Mouse (Mus musculus): ENCODE measurements around the gene Nostrin. TPM values are rescaled to one million over a fixed set of nuclear protein-coding genes. Genes with fewer than 3 reads are reported as not detected.
A peak's percentile ranks its signal among the peaks of the same experiment; 100 is the strongest.

Gene Nostrin
- polyA plus RNA-seq, 1 experiment from 2014 or later: 1.7 TPM

DNA sequence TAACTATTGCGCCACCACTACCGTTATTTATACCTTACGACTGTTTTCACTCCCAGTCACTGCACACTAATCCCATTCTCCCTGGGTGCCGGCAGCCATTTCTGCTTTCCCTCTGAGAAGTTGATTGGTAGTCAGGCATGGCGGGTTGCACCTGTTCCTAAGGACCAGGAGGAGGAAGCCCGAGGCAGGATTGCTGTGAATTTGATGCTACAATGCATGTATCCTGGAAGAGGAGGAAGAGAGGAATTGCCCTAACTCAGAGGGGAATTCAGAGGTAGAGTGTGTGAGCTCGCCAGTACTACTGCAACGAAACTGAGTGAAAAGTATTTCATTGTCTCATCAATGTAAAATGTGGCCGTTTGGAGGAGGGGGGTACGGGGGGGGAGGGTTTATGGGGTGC is 77.1 kb downstream of the Nostrin start:
- Histone ChIP-seq H3K4me1 (no peaks in the 10 kb centered on the region), H3K36me3 (replicated peaks) (no peaks in the 10 kb centered on the region), H3K4me3 (no peak overlapping the region), H3K4me2 (no peak overlapping the region), H3K27ac (no peak overlapping the region), H3K9ac (no peak overlapping the region), H3K9me3 (no peaks in the 10 kb centered on the region), H3K27me3 (replicated peaks) (no peaks in the 10 kb centered on the region)
- no peak for ATAC-seq (replicated peaks)
- 65% methylated on average over 10 of the region's 10 CpGs for WGBS

DNA sequence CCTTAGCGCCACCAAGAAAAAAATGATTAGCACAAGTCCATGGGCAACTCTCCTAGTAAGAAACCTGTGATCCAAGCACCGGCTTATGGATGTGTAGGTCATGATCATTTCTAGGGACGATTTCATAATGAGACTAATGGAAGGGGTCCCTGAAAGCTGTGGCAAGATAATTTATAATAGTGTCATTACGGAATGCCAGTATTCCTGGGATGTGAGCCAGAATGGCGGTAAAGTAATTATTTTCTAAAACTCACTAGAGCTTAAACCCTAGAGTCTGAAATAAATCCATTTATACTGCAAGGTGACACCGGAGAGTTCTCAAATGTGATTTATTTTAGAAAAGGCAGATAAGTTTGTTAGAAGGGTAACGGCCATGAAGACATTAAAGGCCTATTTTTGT is 79.6 kb downstream of the Nostrin start:
- Histone ChIP-seq H3K4me1 (no peaks in the 10 kb centered on the region), H3K9me3 (no peaks in the 10 kb centered on the region), H3K27me3 (replicated peaks) (no peaks in the 10 kb centered on the region), H3K9ac (no peak overlapping the region), H3K36me3 (replicated peaks) (no peaks in the 10 kb centered on the region), H3K4me3 (no peak overlapping the region), H3K4me2 (no peak overlapping the region), H3K27ac (no peak overlapping the region)
- 73% methylated on average over 7 of the region's 7 CpGs for WGBS
- no peak for ATAC-seq (replicated peaks)

DNA sequence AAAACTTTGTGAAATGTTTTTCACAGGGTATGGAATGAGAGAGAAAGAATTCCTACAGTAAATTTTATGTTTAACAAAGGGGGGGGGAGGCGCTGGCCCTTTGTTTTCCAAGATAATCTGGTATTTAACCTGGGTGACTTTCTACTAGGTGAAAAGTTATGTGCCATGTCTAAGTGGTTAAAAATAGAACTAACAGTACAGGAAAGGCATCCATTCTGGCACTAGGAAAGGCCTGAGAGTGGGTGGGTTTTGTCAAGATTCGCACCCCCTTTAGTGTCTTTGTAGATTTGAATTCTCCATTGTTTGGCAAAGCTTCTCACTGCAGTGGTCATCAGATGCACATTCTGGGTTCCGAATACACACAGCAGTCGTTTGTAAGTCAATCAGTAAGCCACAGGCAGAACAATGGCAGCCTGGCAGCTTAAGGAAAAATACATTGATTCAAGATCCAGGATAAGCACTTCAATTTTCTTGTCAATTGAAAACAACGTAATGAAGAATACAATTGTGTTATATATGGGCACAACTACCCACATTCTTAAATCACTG is 86.3 kb downstream of the Nostrin start:
- no peak overlapping the region for H3K27ac ChIP-seq
- H3K4me1 ChIP-seq: no peaks in the 10 kb centered on the region
- no peak for ATAC-seq (replicated peaks)
- no peak overlapping the region for H3K4me2 ChIP-seq
- no peaks in the 10 kb centered on the region for H3K27me3 ChIP-seq (replicated peaks)
- H3K4me3 ChIP-seq: no peak overlapping the region
- WGBS: 31% methylated on average over 5 of the region's 5 CpGs
- no peak overlapping the region for H3K9ac ChIP-seq
- no peaks in the 10 kb centered on the region for H3K36me3 ChIP-seq (replicated peaks)
- no peaks in the 10 kb centered on the region for H3K9me3 ChIP-seq

DNA sequence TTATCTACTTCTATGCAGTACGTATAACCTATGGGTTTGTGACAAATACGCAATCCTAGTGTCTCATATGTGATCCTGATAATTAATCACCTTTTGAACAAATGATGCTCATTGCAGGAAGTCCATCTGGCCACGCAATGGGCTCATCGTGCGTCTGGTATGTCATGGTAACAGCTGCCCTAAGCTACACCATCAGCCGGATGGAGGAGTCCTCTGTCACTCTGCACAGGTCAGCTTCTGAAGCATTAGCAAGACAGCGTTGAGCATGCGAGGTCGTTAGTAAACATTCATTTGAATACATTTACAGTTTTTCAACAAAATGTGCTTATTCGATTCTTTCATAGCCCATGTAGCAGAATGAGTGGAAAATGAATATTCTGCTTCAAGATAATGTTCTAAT is 87.2 kb downstream of the Nostrin start:
- Histone ChIP-seq H3K9ac (no peak overlapping the region), H3K9me3 (no peaks in the 10 kb centered on the region), H3K4me2 (no peak overlapping the region), H3K27ac (no peak overlapping the region), H3K36me3 (replicated peaks) (no peaks in the 10 kb centered on the region), H3K4me3 (no peak overlapping the region), H3K27me3 (replicated peaks) (no peaks in the 10 kb centered on the region), H3K4me1 (no peaks in the 10 kb centered on the region)
- 75% methylated on average over 10 of the region's 10 CpGs for WGBS
- no peak for ATAC-seq (replicated peaks)

DNA sequence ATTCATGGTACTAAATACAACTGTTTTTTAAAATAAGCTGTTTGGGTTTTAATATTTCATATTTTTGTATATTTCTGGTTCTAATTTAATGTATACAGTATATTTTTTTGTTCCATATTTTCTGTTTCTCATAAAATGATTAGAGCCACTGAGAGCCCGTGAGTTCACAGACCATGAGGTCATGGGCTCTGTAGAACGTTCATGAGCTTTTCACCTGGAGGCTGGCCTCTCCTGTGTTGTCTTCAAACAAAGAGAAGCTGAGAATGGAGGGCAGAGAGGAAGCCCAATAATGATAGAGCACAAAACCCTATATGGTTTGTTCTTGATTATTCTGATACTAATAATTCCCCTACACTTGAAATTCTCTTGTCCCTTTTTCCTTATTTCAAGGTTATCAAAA is 89.1 kb downstream of the Nostrin start:
- no peak overlapping the region for H3K4me3 ChIP-seq
- H3K27ac ChIP-seq: no peak overlapping the region
- ATAC-seq (replicated peaks): no peak
- H3K36me3 ChIP-seq (replicated peaks): no peaks in the 10 kb centered on the region
- H3K4me2 ChIP-seq: no peak overlapping the region
- no peaks in the 10 kb centered on the region for H3K9me3 ChIP-seq
- no peak overlapping the region for H3K9ac ChIP-seq
- WGBS: 71% methylated on average over 2 of the region's 2 CpGs
- H3K4me1 ChIP-seq: peaks cover 4% of the 10 kb centered on the region; the same call in 1 of the 2 replicates
- no peaks in the 10 kb centered on the region for H3K27me3 ChIP-seq (replicated peaks)

DNA sequence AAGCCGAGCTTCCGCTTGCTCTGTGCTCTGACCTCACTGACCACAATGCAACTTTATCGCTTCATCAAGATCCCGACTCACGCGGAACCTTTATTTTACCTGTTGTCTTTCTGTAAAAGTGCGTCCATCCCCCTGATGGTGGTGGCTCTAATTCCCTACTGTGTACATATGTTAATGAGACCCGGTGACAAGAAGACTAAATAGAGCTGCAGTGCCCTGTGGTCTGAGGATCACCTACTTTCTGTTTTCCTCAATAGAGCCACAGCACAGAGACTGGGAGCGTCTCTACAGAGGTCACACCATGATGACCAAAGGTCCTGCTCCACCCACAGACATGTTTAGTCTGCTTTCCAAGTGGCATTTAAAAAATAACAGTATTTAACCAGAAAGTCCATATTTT is 91.3 kb downstream of the Nostrin start:
- 88% methylated on average over 9 of the region's 9 CpGs for WGBS

DNA sequence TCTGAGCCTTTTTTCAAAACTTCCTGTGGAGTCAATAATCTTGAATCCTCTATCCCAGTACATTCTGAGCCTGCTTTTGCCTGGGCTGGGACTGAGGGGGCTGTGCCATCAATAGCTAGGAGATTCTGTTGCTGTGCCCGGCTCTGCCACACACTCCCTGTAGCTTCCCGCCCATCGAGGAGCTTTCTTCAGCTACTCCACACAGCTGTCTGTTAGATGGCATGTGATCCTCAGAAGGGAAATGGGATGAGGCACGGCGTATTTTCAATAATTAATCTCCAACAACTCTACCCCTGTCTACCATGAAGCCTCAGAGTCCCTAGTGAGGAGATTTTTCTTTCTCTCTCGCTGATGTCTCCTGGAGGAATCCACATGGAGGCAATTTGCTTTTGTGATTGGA is 93.0 kb downstream of the Nostrin start:
- Histone ChIP-seq H3K9ac (no peak overlapping the region), H3K9me3 (no peaks in the 10 kb centered on the region), H3K27ac (peak overlapping the region; percentile 56), H3K4me1 (peaks cover 4% of the 10 kb centered on the region; the same call in 1 of the 2 replicates), H3K27me3 (replicated peaks) (no peaks in the 10 kb centered on the region), H3K36me3 (replicated peaks) (no peaks in the 10 kb centered on the region), H3K4me2 (no peak overlapping the region), H3K4me3 (no peak overlapping the region)
- WGBS: 49% methylated on average over 6 of the region's 6 CpGs
- ATAC-seq (replicated peaks): 0 out of 2 replicates have a peak, but pooled peaks have one; percentile 30

More for the DNA sequence above, 91.3 kb downstream of the Nostrin start:
- H3K27me3 ChIP-seq (replicated peaks): no peaks in the 10 kb centered on the region
- peaks cover 4% of the 10 kb centered on the region; the same call in 1 of the 2 replicates for H3K4me1 ChIP-seq
- H3K36me3 ChIP-seq (replicated peaks): no peaks in the 10 kb centered on the region
- H3K27ac ChIP-seq: no peak overlapping the region
- H3K4me2 ChIP-seq: no peak overlapping the region
- no peak overlapping the region for H3K4me3 ChIP-seq
- ATAC-seq (replicated peaks): no peak
- H3K9ac ChIP-seq: no peak overlapping the region
- no peaks in the 10 kb centered on the region for H3K9me3 ChIP-seq

DNA sequence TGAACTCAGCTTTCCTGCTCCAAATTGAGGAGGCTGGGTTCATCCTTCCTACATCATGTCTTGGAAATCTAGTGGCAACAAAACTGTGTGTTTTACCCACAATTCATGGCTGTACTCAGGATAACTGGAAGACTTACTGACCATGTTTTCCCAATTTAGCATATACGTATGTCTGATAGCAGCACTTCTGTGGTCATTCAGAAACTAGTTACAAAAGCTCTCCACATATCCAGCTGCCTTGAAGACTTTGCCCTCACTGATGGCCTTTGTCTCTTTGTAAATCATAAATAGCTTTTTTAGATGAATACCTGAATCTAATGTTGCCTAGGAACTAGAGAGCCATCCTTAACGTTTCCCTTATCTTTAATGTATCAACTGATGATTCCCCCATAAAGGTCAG is 94.5 kb downstream of the Nostrin start:
- Histone ChIP-seq H3K36me3 (replicated peaks) (no peaks in the 10 kb centered on the region), H3K4me1 (peaks cover 4% of the 10 kb centered on the region; the same call in 1 of the 2 replicates), H3K4me2 (no peak overlapping the region), H3K9ac (no peak overlapping the region), H3K27ac (no peak overlapping the region), H3K4me3 (no peak overlapping the region), H3K27me3 (replicated peaks) (no peaks in the 10 kb centered on the region), H3K9me3 (no peaks in the 10 kb centered on the region)
- no peak for ATAC-seq (replicated peaks)
- WGBS: 89% methylated on average over 2 of the region's 2 CpGs

DNA sequence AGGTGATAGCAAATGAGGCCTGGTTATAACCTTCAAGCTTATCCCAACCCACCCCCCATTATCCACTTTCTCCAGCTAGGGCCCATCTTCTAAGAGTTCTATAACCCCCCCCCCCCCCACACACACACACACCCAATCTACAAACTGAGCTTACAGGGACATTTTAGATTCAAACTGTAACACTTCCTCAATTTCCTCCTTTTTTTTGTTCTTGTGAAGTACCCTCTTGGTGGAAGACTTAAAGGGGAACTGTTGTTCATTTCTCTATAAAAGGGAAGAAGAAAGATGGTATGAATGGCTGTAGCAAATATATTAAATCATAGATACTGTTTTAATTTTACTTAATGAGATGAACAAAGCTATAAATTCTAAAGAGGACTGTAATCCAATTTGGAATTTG is 96.5 kb downstream of the Nostrin start:
- ATAC-seq (replicated peaks): no peak
- Histone ChIP-seq H3K4me1 (peaks cover 4% of the 10 kb centered on the region; the same call in 1 of the 2 replicates), H3K27me3 (replicated peaks) (no peaks in the 10 kb centered on the region)

DNA sequence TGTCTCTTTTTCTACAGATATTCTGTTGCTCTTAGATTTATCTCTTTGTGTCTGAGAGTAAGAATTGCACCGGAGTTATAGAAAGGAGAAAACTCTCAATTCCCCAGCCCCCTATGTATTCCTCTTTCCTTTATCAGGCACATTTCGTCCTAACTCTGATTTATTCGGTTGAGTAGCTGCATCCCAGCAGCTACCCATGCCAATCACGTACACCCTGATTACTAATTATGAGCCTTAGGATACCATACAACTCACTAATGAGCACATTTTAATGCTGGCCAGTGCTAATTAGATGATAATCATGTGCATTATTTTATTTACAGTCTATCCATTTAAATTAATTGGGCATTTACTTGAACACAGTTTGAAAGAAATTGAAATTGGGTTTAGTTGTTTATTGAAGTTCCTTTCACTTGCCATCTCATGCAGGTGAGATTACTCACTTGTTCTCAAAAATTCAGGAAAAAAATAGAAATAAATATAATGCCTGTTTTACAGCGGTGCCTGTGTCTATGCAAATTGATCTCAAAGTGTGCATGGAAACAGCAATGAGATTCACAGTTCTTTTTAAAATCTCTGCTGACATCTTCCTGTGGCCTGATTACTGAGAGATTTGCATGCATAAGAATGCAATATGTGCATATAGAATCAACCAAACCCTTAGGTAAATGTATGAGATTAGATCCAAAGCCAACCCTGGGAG is 99.5 kb downstream of the Nostrin start:
- no peaks in the 10 kb centered on the region for H3K36me3 ChIP-seq (replicated peaks)
- WGBS: 46% methylated on average over 5 of the region's 5 CpGs
- no peak overlapping the region for H3K4me3 ChIP-seq
- H3K4me2 ChIP-seq: no peak overlapping the region
- no peak overlapping the region for H3K9ac ChIP-seq
- H3K4me1 ChIP-seq: no peaks in the 10 kb centered on the region
- H3K27ac ChIP-seq: no peak overlapping the region
- H3K9me3 ChIP-seq: no peaks in the 10 kb centered on the region
- no peaks in the 10 kb centered on the region for H3K27me3 ChIP-seq (replicated peaks)
- peak; percentile 76 for ATAC-seq (replicated peaks)

More for the DNA sequence above, 96.5 kb downstream of the Nostrin start:
- Histone ChIP-seq H3K9me3 (no peaks in the 10 kb centered on the region), H3K9ac (no peak overlapping the region), H3K4me3 (no peak overlapping the region), H3K4me2 (no peak overlapping the region), H3K36me3 (replicated peaks) (no peaks in the 10 kb centered on the region), H3K27ac (no peak overlapping the region)

Other genes starting within 250 kb of the Nostrin start
- 24.5 and 30.9 TPM in 2 replicates for gene Spc25, start 70.4 kb downstream of the Nostrin start, polyA plus RNA-seq (2015; fragmentation: Nextera tagmentation; extraction: Ambion mirVana)
- gene G6pc2, start 75.3 kb downstream of the Nostrin start, polyA plus RNA-seq (2015; fragmentation: Nextera tagmentation; extraction: Ambion mirVana): 0.22 TPM in 1 of 2 replicates, not detected in the other
- gene Abcb11, start 206.8 kb downstream of the Nostrin start, polyA plus RNA-seq (2015; fragmentation: Nextera tagmentation; extraction: Ambion mirVana): not detected in 2 replicates
- not detected in 2 replicates for gene Dhrs9, start 244.6 kb downstream of the Nostrin start, polyA plus RNA-seq (2015; fragmentation: Nextera tagmentation; extraction: Ambion mirVana)

Measured in midbrain, embryonic 15.5 days (tissue).